Mouse (Mus musculus): Measurements from ENCODE around the gene Ncoa1.
"Not testable (repeated sequence)": the region's sequence is repeated elsewhere in the genome, so short reads cannot be mapped to it uniquely, and the experiment has no call there.

Gene Ncoa1

GRCm38 (mm10) chr12:4396221-4396620 is 80.8 kb downstream of the Ncoa1 start:
- no peak for DNase-seq (ENCODE audit: low read depth)

- no peak for DNase-seq (ENCODE audit: low read depth)
Observed at GRCm38 (mm10) chr12:4392590-4392989, 84.4 kb downstream of the Ncoa1 start.

DNA sequence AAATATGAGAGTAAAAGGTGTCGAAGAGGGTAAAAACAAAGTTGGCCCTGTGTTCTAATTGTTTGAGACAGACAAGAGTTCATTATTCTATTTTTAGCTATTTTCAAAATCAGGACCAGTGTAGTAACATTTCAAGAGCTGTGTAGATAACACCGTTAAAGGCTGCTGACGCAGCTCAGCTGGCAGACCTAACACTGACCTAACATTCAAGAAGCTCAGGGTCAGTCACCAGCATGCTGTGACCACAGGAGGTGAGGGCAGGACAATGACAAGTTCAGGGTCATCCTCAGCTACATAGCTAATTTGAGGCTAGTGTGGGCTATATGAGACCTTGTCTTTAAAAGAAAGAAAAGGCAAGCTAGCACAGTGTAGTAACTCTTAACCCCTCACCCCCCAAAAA is 84.9 kb downstream of the Ncoa1 start:
- DNase-seq (ENCODE audit: low read depth): no peak

DNA sequence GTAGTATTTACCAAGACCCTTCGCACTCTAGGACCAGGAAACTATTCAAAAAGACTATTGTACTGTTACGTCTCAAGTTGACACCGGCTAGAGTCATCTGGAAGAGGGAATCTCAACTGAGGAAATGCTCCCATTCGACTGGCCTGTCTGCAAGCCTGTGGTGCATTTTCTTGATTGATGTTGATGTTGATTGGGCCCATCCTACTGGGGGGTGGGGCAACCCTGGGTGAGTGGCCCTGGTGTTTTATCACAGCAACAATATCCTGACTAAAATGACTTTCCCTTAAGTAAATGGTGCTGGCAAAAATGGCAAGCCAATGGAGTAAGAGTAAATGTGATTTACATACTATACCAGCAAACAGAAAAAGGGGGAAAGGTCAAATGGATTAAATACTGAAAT is 85.7 kb downstream of the Ncoa1 start:
- no peak for DNase-seq (ENCODE audit: low read depth)

DNA sequence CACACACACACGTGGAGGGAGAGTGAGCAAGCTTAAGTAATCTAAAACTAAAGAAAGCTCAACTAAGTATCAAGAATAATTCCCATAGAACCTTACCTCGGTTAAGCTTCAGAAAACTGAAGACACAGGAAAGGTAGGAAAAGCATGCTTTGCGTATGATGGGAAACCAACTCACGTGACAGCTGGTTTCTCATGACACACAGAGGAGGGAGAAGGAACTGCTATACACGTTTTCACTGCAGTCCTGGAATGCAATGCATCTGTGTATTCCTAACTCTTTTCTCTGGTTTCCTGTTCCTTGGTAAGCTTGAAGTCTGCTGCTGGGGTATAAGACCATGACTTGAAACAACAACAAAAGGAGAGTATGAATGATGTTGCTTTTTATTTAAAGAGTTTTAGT is 86.3 kb downstream of the Ncoa1 start:
- no peak for DNase-seq (ENCODE audit: low read depth)

- no peak for DNase-seq (ENCODE audit: low read depth)
Observed at GRCm38 (mm10) chr12:4386077-4386719, 90.8 kb downstream of the Ncoa1 start.

- no peak for DNase-seq (ENCODE audit: low read depth)
Observed at GRCm38 (mm10) chr12:4383061-4383460, 93.9 kb downstream of the Ncoa1 start.

DNA sequence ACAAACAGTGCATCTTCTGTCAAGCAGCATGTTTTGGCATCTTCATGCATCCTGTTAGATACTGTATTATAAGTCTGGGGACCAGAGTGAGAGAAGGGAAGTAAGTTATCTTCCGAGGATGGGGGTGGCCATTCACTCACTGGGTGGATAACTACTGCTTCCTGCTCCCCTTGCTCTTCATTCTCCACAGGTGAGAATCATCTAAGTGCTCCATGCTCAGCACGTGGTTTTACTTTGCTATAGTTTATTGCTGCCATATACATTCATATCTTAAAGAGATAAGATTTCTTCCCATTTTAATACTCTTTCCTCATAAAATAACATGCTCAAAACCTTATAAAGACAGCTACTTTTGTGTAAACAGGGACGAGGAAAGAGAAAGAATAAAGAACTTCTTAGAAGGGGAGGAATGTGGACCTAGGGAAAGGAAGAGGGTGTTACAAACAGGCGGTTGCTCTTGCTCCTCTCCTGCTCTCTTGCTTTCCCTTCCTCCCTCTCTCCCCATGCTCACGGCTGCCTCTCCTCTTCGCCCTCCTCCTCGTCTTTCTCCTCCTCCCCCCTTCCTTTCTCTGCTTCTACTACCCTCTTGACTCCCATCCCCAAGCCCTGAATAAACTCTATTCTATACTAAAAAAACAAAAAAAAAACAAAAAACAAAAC is 97.6 kb downstream of the Ncoa1 start:
- DNase-seq (ENCODE audit: low read depth): no peak

- DNase-seq (ENCODE audit: low read depth): no peak
Observed at GRCm38 (mm10) chr12:4376475-4376874, 100.5 kb downstream of the Ncoa1 start.

DNA sequence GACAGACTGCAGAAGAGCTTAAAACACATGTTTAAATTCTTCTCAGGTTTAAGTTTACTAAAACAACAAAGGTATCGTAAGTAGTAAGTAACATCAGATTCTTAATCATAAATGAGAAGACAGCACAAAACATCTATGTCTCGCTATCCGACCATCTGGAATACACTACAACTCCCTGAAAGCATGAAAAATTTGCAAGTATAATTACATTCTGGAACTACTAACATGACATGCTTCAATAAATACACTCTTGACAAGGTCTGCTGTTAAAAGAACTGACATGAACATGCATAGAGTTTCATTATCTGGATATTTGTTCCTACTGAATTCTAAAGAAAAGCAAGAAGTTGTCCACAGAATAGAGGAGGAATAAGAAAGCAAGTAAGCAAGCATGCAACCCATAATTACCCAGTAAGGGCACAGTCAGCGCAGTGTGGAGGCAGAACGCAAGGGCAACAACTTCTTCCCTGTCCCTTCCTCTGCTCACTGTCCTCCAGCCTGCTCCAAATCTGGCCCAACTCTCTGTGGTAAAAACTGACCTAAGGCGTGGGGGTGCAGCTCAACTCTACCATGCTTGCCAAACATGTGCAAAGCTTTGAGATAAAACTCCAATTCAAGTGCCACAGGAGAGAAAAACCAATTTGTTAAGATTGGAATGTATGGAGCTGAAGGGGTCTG is 102.0 kb downstream of the Ncoa1 start:
- DNase-seq (ENCODE audit: low read depth): no peak

GRCm38 (mm10) chr12:4371406-4371805 is 105.6 kb downstream of the Ncoa1 start:
- no peak for DNase-seq (ENCODE audit: low read depth)

DNA sequence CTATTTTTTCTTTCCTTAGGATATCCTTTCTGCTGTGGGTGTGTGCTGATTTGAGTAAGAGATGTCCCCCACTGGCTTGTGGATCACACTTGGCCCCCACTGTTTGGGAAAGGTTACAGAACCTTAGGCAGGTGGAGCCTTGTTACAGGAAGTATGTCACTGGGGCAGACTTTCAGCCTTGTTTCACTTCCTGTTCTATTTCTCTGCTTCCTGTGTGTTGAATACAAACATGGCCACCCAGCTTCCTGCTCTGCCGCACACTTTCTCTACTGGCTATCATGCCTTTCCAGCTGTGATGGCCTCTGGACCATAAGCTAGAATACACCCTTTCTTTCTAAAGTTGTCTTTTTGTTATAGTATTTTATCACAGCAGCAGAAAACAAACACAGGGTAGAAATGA is 111.0 kb downstream of the Ncoa1 start:
- DNase-seq (ENCODE audit: low read depth): no peak

GRCm38 (mm10) chr12:4359475-4359874 is 117.5 kb downstream of the Ncoa1 start:
- DNase-seq (ENCODE audit: low read depth): no peak

DNA sequence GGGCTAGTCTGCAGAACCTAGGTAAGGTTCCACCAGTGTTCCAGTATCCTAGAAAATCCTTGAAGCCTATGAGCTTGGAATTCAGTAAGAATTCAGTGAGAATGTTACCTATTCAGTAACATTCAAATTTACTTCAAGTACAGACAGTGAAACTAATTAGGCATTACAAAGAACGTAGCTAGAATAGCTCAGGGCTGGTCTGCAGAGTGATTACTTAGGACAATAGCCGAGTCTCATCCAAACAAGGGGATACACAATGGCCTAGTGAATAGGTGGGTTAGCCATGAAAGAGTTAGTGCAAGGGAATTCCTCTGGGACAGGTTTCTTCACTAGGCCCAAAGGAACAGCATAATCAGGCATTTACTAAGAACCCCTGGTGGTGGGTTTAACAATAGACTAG is 118.3 kb downstream of the Ncoa1 start:
- DNase-seq (ENCODE audit: low read depth): not testable (repeated sequence)

DNA sequence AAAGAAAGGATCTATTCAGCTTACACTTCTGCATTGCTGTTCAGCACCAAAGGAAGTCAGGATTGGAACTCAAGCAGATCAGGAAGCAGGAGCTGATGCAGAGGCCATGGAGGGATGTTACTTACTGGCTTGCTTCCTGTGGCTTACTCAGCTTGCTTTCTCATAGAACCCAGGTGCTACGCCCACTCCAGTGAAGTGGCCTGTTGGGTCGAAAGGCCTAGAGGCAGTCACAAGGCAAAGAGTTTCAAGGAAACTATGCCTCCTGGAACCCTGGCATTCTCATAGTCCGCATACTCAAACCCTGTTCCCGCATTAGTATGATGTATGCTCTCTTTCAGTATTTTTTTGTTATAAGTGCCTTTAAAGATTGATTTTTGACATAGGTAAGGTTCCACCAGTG is 118.9 kb downstream of the Ncoa1 start:
- no peak for DNase-seq (ENCODE audit: low read depth)

GRCm38 (mm10) chr12:4356834-4357445 is 120.0 kb downstream of the Ncoa1 start:
- DNase-seq (ENCODE audit: low read depth): no peak

GRCm38 (mm10) chr12:4355019-4355730 is 121.8 kb downstream of the Ncoa1 start:
- DNase-seq (ENCODE audit: low read depth): no peak

DNA sequence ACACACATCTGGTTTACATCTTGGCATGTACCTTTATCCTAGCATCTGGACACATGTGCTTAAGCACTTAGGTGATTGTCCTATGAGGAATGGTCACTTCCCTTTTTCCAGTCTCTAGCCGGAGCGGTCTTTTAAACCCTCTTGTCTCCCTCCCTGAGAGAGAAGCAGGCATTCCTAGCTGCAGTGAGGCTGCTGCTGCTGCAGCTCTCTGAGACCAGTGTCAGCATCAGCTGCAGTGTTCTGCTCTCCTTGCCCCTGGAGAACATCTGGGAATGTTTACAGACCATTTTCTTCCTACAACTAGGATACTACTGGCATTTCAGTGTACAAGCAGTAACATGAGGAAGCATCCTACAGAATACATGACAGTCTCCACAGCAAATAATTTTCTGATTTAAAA is 133.8 kb downstream of the Ncoa1 start:
- DNase-seq (ENCODE audit: low read depth): no peak

- no peak for DNase-seq (ENCODE audit: low read depth)
Observed at GRCm38 (mm10) chr12:4342087-4342486, 134.9 kb downstream of the Ncoa1 start.

- no peak for DNase-seq (ENCODE audit: low read depth)
Observed at GRCm38 (mm10) chr12:4340325-4340924, 136.6 kb downstream of the Ncoa1 start.

GRCm38 (mm10) chr12:4323604-4324003 is 153.4 kb downstream of the Ncoa1 start:
- no peak for DNase-seq (ENCODE audit: low read depth)

GRCm38 (mm10) chr12:4322227-4322626 is 154.8 kb downstream of the Ncoa1 start:
- no peak for DNase-seq (ENCODE audit: low read depth)

All from naive thymus-derived CD4-positive, alpha-beta T cell, adult 2 months (primary cell).